ENCODE assay signal across 22 mouse cellular contexts in the genomic region with DNA sequence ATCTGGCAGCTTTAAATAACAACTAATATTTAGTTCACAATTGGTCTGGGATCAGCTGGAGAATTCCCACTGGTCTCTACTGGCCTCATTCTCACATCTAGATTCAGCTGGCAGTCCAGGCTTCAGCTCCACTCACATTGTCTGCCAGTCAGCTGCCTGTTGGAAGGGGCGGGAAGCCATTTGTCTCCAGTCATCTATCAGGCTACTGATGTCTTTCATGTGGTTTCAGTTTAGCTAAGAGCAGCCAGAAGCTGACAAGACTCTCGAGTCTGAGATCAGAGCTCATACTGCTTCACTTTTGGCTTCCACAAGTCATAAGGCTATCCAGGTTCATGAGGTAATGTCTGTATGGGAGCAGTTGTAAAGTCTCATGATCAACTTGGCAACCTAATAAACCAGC.
A peak's percentile ranks its signal among the peaks of the same experiment; 100 is the strongest.
DNase-seq lines count a peak whose midpoint lies in the region; ATAC-seq lines count a peak whose summit lies in the region.
"Had no signal": no experiment of that assay in that cellular context is flagged by ENCODE, and none has a peak within 500 bp of the region (broad histone marks: within the 10 kb centered on the region; RNA-seq: fewer than 3 reads in every experiment).

No protein-coding gene starts in this region.

- H3K36me3 ChIP-seq in heart, embryonic 10.5 days: no peaks in the 10 kb centered on the region
- no peaks in the 10 kb centered on the region for H3K36me3 ChIP-seq in forebrain, embryonic 11.5 days (ENCODE audit: control insufficient read depth, insufficient read depth, low read length)
- H3K36me3 ChIP-seq: embryonic facial prominence, embryonic 10.5 days; heart, embryonic 13.5 days; hindbrain, embryonic 10.5 days; limb, embryonic 15.5 days; neural tube, embryonic 12.5 days; stomach, embryonic 15.5 days had no signal

- WGBS in heart, embryonic 10.5 days: 26% methylated on average over 2 of the region's 2 CpGs
- 75% methylated on average over 2 of the region's 2 CpGs for WGBS in forebrain, embryonic 11.5 days

- no peaks in the 10 kb centered on the region for H3K4me1 ChIP-seq in heart, embryonic 10.5 days
- no peaks in the 10 kb centered on the region for H3K4me1 ChIP-seq in forebrain, embryonic 11.5 days (replicated peaks; ENCODE audit: control insufficient read depth, insufficient read depth, low read length)
- H3K4me1 ChIP-seq: embryonic facial prominence, embryonic 10.5 days; heart, embryonic 13.5 days; hindbrain, embryonic 10.5 days; limb, embryonic 15.5 days; neural tube, embryonic 12.5 days; stomach, embryonic 15.5 days had no signal

- H3K9ac ChIP-seq in forebrain, embryonic 11.5 days (ENCODE audit: low read length): no peak overlapping the region
- H3K9ac ChIP-seq: heart, embryonic 13.5 days; limb, embryonic 15.5 days; liver, embryonic 14.5 days; lung, embryonic 14.5 days; neural tube, embryonic 12.5 days; stomach, embryonic 15.5 days had no signal

- DNase-seq in heart, adult 11 months: peak; percentile 93
- no peak for DNase-seq in heart, embryonic 10.5 days (ENCODE audit: low spot score)
- peak; percentile 17 for DNase-seq in retina, postnatal 1 day
- no peak for DNase-seq in retina, embryonic 14.5 days (ENCODE audit: low spot score)
- peak; percentile 33 for DNase-seq in heart, postnatal 25 days (ENCODE audit: low spot score)
- DNase-seq in forebrain, embryonic 11.5 days (ENCODE audit: low spot score): no peak
- DNase-seq: adrenal gland, postnatal 10 days; cerebellum, adult 9-10 months; kidney, postnatal 36 days; lung, embryonic 14.5 days; midbrain, embryonic 14.5 days; right cerebral cortex, postnatal 4 days; thymus, postnatal 25 days had no signal

- no peaks in the 10 kb centered on the region for H3K9me3 ChIP-seq in heart, embryonic 10.5 days
- no peaks in the 10 kb centered on the region for H3K9me3 ChIP-seq in forebrain, embryonic 11.5 days (ENCODE audit: control insufficient read depth, low read length)
- H3K9me3 ChIP-seq: embryonic facial prominence, embryonic 10.5 days; heart, embryonic 13.5 days; hindbrain, embryonic 10.5 days; limb, embryonic 15.5 days; neural tube, embryonic 12.5 days; stomach, embryonic 15.5 days had no signal

- ATAC-seq in forebrain, embryonic 11.5 days (replicated peaks; ENCODE audit: low FRiP score): no peak
- ATAC-seq in cerebellum, adult (ENCODE audit: insufficient number of reproducible peaks, low FRiP score, low TSS enrichment): no peak
- ATAC-seq: intestine, postnatal 0 days had no signal

- H3K27me3 ChIP-seq in heart, embryonic 10.5 days (ENCODE audit: insufficient read depth, poor library complexity, severe bottlenecking): no peaks in the 10 kb centered on the region
- H3K27me3 ChIP-seq in forebrain, embryonic 11.5 days (ENCODE audit: control insufficient read depth, insufficient read depth, low read length): no peaks in the 10 kb centered on the region
- H3K27me3 ChIP-seq: heart, embryonic 13.5 days; limb, embryonic 15.5 days; neural tube, embryonic 12.5 days; stomach, embryonic 15.5 days had no signal

- H3K27ac ChIP-seq in heart, embryonic 10.5 days: no peak overlapping the region
- no peak overlapping the region for H3K27ac ChIP-seq in forebrain, embryonic 11.5 days (ENCODE audit: low read depth, low read length)
- H3K27ac ChIP-seq: embryonic facial prominence, embryonic 10.5 days; heart, embryonic 13.5 days; hindbrain, embryonic 10.5 days; limb, embryonic 15.5 days; liver, embryonic 14.5 days; neural tube, embryonic 12.5 days; stomach, embryonic 15.5 days had no signal

- H3K4me2 ChIP-seq in forebrain, embryonic 11.5 days (ENCODE audit: low read depth, low read length, severe bottlenecking): no peak overlapping the region
- H3K4me2 ChIP-seq: heart, embryonic 13.5 days; limb, embryonic 15.5 days; lung, embryonic 14.5 days; neural tube, embryonic 12.5 days; stomach, embryonic 15.5 days had no signal

- intact Hi-C loops in heart, postnatal 25 days (cut with DNase I): no loop called here

- H3K4me3 ChIP-seq in heart, embryonic 10.5 days: no peak overlapping the region
- H3K4me3 ChIP-seq in forebrain, embryonic 11.5 days (ENCODE audit: low read depth, low read length): no peak overlapping the region
- H3K4me3 ChIP-seq: embryonic facial prominence, embryonic 10.5 days; heart, embryonic 13.5 days; hindbrain, embryonic 10.5 days; limb, embryonic 15.5 days; neural tube, embryonic 12.5 days; stomach, embryonic 15.5 days had no signal

Comparison
In these comparisons a context has a peak if more than half of its experiments do, and no peak if none do; other contexts are left out.
1. DNase-seq: peak in heart, adult 11 months (single experiment), retina, postnatal 1 day (single experiment) and heart, postnatal 25 days (single experiment); none in heart, embryonic 10.5 days (single experiment), retina, embryonic 14.5 days (single experiment) and forebrain, embryonic 11.5 days (single experiment).